Mouse (Mus musculus) urinary bladder, postnatal 25 days (tissue): ENCODE data around the gene Slc7a7.

Experiments used
- DNase-seq: peaks from one replicate; pipeline ENCODE4 v3.0.0; 2022; ENCODE audit warnings: low spot score

Gene Slc7a7

GRCm38 (mm10) chr14:54321556-54322376 is 95.8 kb downstream of the Slc7a7 start:
- DNase-seq: no peak
